Mouse (Mus musculus) heart, postnatal 10 days (tissue): ENCODE measurements at regions not wholly inside any gene's neighbourhood (a gene's known extent, or its start where the extent isn't known, plus 50 kb on each side); places are given as distances from the start of the nearest gene placed in this dataset.
A peak's percentile ranks its signal among the peaks of the same experiment; 100 is the strongest.

ENCODE experiments used
- DNase-seq, 2 experiments: peaks; one replicate each; pipeline ENCODE4 v3.0.0; 2021
- intact Hi-C: fragments of 180-260 bp; cut with DNase I; formaldehyde crosslinking; loops from one replicate; pipeline ENCODE4 v1.15.1; 2025

- peak; percentile 16 to 23 for DNase-seq
- intact Hi-C loops: no loop called here
These were observed 273.4 kb downstream of the Kcnrg start for GRCm38 (mm10) chr14:61880514-61881259.

GRCm38 (mm10) chr14:61885241-61886015 lies 278.2 kb downstream of the Kcnrg start:
- intact Hi-C loops: no loop called here

GRCm38 (mm10) chr14:61889626-61890025 lies 282.4 kb downstream of the Kcnrg start:
- intact Hi-C loops: no loop called here
- peak; percentile 8 to 10 for DNase-seq

More at GRCm38 (mm10) chr14:61885241-61886015, 278.2 kb downstream of the Kcnrg start:
- no peak for DNase-seq

- no peak for DNase-seq
- intact Hi-C loops: no loop called here
These were observed 286.5 kb downstream of the Kcnrg start for GRCm38 (mm10) chr14:61893786-61894185.

GRCm38 (mm10) chr14:61896879-61897278 lies 289.6 kb downstream of the Kcnrg start:
- no peak for DNase-seq
- intact Hi-C loops: no loop called here

- intact Hi-C loops: no loop called here
These were observed 291.4 kb downstream of the Kcnrg start for GRCm38 (mm10) chr14:61898664-61899063.

GRCm38 (mm10) chr14:61904426-61905124 lies 297.3 kb downstream of the Kcnrg start:
- intact Hi-C loops: no loop called here
- no peak for DNase-seq

More at GRCm38 (mm10) chr14:61898664-61899063, 291.4 kb downstream of the Kcnrg start:
- DNase-seq: no peak

- intact Hi-C loops: no loop called here
- DNase-seq: no peak
These were observed 310.9 kb downstream of the Kcnrg start for GRCm38 (mm10) chr14:61918113-61918512.

- intact Hi-C loops: no loop called here
- DNase-seq: no peak
These were observed 324.6 kb downstream of the Kcnrg start for GRCm38 (mm10) chr14:61931811-61932210.

- DNase-seq: no peak
- intact Hi-C loops: no loop called here
These were observed 334.4 kb downstream of the Kcnrg start for GRCm38 (mm10) chr14:61941682-61942081.

- intact Hi-C loops: no loop called here
- DNase-seq: no peak
These were observed 338.4 kb downstream of the Kcnrg start for GRCm38 (mm10) chr14:61945659-61946058.

GRCm38 (mm10) chr14:61949446-61949845 lies 342.2 kb downstream of the Kcnrg start:
- DNase-seq: no peak
- intact Hi-C loops: no loop called here

- intact Hi-C loops: no loop called here
- no peak for DNase-seq
These were observed 342.4 kb upstream of the Rnaseh2b start for GRCm38 (mm10) chr14:61950004-61950403.

- intact Hi-C loops: no loop called here
These were observed 339.4 kb upstream of the Rnaseh2b start for GRCm38 (mm10) chr14:61953029-61953428.

GRCm38 (mm10) chr14:61955416-61955815 lies 337.0 kb upstream of the Rnaseh2b start:
- DNase-seq: no peak
- intact Hi-C loops: no loop called here

More at GRCm38 (mm10) chr14:61953029-61953428, 339.4 kb upstream of the Rnaseh2b start:
- DNase-seq: no peak

GRCm38 (mm10) chr14:61960243-61960957 lies 332.0 kb upstream of the Rnaseh2b start:
- intact Hi-C loops: no loop called here
- no peak for DNase-seq

GRCm38 (mm10) chr14:61968467-61968866 lies 323.9 kb upstream of the Rnaseh2b start:
- no peak for DNase-seq
- intact Hi-C loops: no loop called here

- DNase-seq: no peak
- intact Hi-C loops: no loop called here
These were observed 323.3 kb upstream of the Rnaseh2b start for GRCm38 (mm10) chr14:61968957-61969535.

GRCm38 (mm10) chr14:61970591-61970990 lies 321.8 kb upstream of the Rnaseh2b start:
- DNase-seq: no peak
- intact Hi-C loops: no loop called here
